ENCODE assay signal across 8 mouse cellular contexts in the genomic region with DNA sequence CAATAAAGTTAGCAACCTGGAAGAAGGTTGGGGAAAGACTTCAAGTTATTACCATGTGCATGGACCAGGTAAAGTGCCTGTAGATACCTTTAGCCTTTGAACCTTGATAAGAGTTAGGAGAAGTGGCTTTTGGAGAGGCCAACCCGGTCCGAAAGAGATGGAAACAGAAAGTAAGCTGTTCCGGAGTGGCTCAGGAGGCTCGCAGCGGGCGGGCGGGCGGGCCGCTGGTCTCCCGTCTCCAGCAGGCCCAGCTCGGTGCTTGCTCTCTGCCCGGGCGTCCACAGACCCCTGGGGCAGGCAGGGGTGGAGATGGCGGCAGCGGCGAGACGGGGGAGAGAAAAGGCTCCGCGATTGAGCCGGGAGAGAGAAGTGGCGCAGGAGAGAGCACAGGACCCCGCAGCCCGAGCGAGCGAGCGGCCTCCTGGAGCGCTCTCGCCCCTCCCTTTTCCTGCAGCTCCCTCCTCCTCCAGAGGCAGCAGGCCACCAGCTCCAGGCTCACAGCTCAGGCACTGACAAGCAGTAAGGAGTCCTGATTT. TPM values are rescaled to one million over a fixed set of nuclear protein-coding genes. Genes with fewer than 3 reads are reported as not detected.
A peak's percentile ranks its signal among the peaks of the same experiment; 100 is the strongest.
DNase-seq lines count a peak whose midpoint lies in the region; ATAC-seq and TF ChIP-seq lines count a peak whose summit lies in the region.

A gene (minus strand): TSS at position 441 of the 536 bp plus-strand sequence.

- no peaks in the 10 kb centered on the region for H3K9me3 ChIP-seq in embryonic facial prominence, embryonic 14.5 days (ENCODE audit: control insufficient read depth, low read length)
- no peaks in the 10 kb centered on the region for H3K9me3 ChIP-seq in kidney, embryonic 14.5 days (ENCODE audit: control insufficient read depth, low read length)
- no peaks in the 10 kb centered on the region for H3K9me3 ChIP-seq in limb, embryonic 14.5 days (ENCODE audit: control insufficient read depth, low read length)
- no peaks in the 10 kb centered on the region for H3K9me3 ChIP-seq in midbrain, embryonic 16.5 days (replicated peaks; ENCODE audit: control insufficient read depth, low read length, poor library complexity, severe bottlenecking)

- peak within 1 kb of the TSS; percentile 94 for H3K9ac ChIP-seq in embryonic facial prominence, embryonic 14.5 days (ENCODE audit: low read depth, low read length)
- H3K9ac ChIP-seq in kidney, embryonic 14.5 days (ENCODE audit: low read depth, low read length): peak within 1 kb of the TSS; percentile 92
- H3K9ac ChIP-seq in limb, embryonic 14.5 days (ENCODE audit: low read depth, low read length, severe bottlenecking): peak within 1 kb of the TSS; percentile 97
- peak within 1 kb of the TSS; percentile 82 for H3K9ac ChIP-seq in midbrain, embryonic 16.5 days (ENCODE audit: low read depth, low read length)

- no peaks in the 10 kb centered on the region for H3K27me3 ChIP-seq in embryonic facial prominence, embryonic 14.5 days (replicated peaks; ENCODE audit: control insufficient read depth, insufficient read depth, low read length)
- no peaks in the 10 kb centered on the region for H3K27me3 ChIP-seq in kidney, embryonic 14.5 days (ENCODE audit: control insufficient read depth, insufficient read depth, low read length)
- no peaks in the 10 kb centered on the region for H3K27me3 ChIP-seq in limb, embryonic 14.5 days (ENCODE audit: control insufficient read depth, insufficient read depth, low read length)
- no peaks in the 10 kb centered on the region; the same call in 1 of the 2 replicates for H3K27me3 ChIP-seq in midbrain, embryonic 16.5 days (ENCODE audit: control insufficient read depth, insufficient read depth, low read depth, low read length)

- peak; percentile 96 for ATAC-seq in embryonic facial prominence, embryonic 14.5 days (ENCODE audit: low read depth)
- peak; percentile 96 for ATAC-seq in kidney, embryonic 14.5 days (ENCODE audit: low FRiP score, low TSS enrichment)
- peak; percentile 92 for ATAC-seq in limb, embryonic 14.5 days (ENCODE audit: low FRiP score, low read depth)
- ATAC-seq in midbrain, embryonic 16.5 days: peak; percentile 96

- DNase-seq in A20 (ENCODE audit: low read depth, low spot score): peak; percentile 87
- peak; percentile 37 to 56 for DNase-seq in adrenal gland, postnatal 4 days (ENCODE audit: low spot score in 2 of 2)
- DNase-seq in embryonic facial prominence, embryonic 14.5 days (ENCODE audit: low spot score): peak; percentile 89
- DNase-seq in heart, adult 9 months (ENCODE audit: low spot score in 2 of 2): peak; percentile 84 to 85
- DNase-seq in limb, embryonic 14.5 days (ENCODE audit: low spot score): peak; percentile 82
- peak; percentile 31 to 44 for DNase-seq in spleen, postnatal 14 days (ENCODE audit: low spot score in 2 of 2)

- H3K4me1 ChIP-seq in embryonic facial prominence, embryonic 14.5 days (ENCODE audit: control insufficient read depth, insufficient read depth, low read length): peaks cover 15% of the 10 kb centered on the region; the same call in 1 of the 2 replicates
- H3K4me1 ChIP-seq in kidney, embryonic 14.5 days (ENCODE audit: control insufficient read depth, insufficient read depth, low read length): peaks cover 13% of the 10 kb centered on the region; the same call in 1 of the 2 replicates
- no peaks in the 10 kb centered on the region for H3K4me1 ChIP-seq in limb, embryonic 14.5 days (ENCODE audit: control insufficient read depth, insufficient read depth, low read length)
- H3K4me1 ChIP-seq in midbrain, embryonic 16.5 days (ENCODE audit: control insufficient read depth, insufficient read depth, low read length): no peaks in the 10 kb centered on the region; the same call in 1 of the 2 replicates

- H3K36me3 ChIP-seq in embryonic facial prominence, embryonic 14.5 days (ENCODE audit: control insufficient read depth, insufficient read depth, low read length): no peaks in the 10 kb centered on the region
- H3K36me3 ChIP-seq in kidney, embryonic 14.5 days (ENCODE audit: control insufficient read depth, insufficient read depth, low read length): no peaks in the 10 kb centered on the region
- no peaks in the 10 kb centered on the region for H3K36me3 ChIP-seq in limb, embryonic 14.5 days (ENCODE audit: control insufficient read depth, insufficient read depth, low read length)
- no peaks in the 10 kb centered on the region for H3K36me3 ChIP-seq in midbrain, embryonic 16.5 days (ENCODE audit: control insufficient read depth, insufficient read depth, low read length)

- TF ChIP-seq POLR2A in limb, embryonic 14.5 days (IDR thresholded peaks at IDR 0.05; ENCODE audit: borderline replicate concordance, extremely low read depth, insufficient read depth, insufficient read length): peak; percentile 83; the same call in 1 of the 2 replicates

- WGBS in embryonic facial prominence, embryonic 14.5 days: 1% methylated on average over 15 of the region's 28 CpGs
- WGBS in kidney, embryonic 14.5 days: under 1% methylated on average over 28 of the region's 28 CpGs
- WGBS in limb, embryonic 14.5 days: under 1% methylated on average over 28 of the region's 28 CpGs
- WGBS in midbrain, embryonic 16.5 days: 0% methylated on average over 18 of the region's 28 CpGs

- peak within 1 kb of the TSS; percentile 67 for H3K4me2 ChIP-seq in embryonic facial prominence, embryonic 14.5 days (ENCODE audit: low read depth, low read length)
- H3K4me2 ChIP-seq in kidney, embryonic 14.5 days (replicated peaks; ENCODE audit: low read depth, low read length): peak within 1 kb of the TSS; percentile 58
- peak within 1 kb of the TSS; percentile 62 for H3K4me2 ChIP-seq in limb, embryonic 14.5 days (replicated peaks; ENCODE audit: low read depth, low read length, severe bottlenecking)
- H3K4me2 ChIP-seq in midbrain, embryonic 16.5 days (ENCODE audit: low read length): peak within 1 kb of the TSS; percentile 79

- peak within 1 kb of the TSS; percentile 96 for H3K27ac ChIP-seq in embryonic facial prominence, embryonic 14.5 days (replicated peaks; ENCODE audit: low read depth, low read length)
- H3K27ac ChIP-seq in kidney, embryonic 14.5 days (ENCODE audit: low read depth, low read length): peak within 1 kb of the TSS; percentile 89
- H3K27ac ChIP-seq in limb, embryonic 14.5 days (replicated peaks; ENCODE audit: low read depth, low read length): peak within 1 kb of the TSS; percentile 95
- H3K27ac ChIP-seq in midbrain, embryonic 16.5 days (ENCODE audit: low read length): peak within 1 kb of the TSS; percentile 68

- H3K4me3 ChIP-seq in embryonic facial prominence, embryonic 14.5 days (ENCODE audit: low read depth, low read length): peak within 1 kb of the TSS; percentile 70
- H3K4me3 ChIP-seq in kidney, embryonic 14.5 days (ENCODE audit: low read length): peak within 1 kb of the TSS; percentile 71
- peak within 1 kb of the TSS; percentile 70 for H3K4me3 ChIP-seq in limb, embryonic 14.5 days (replicated peaks; ENCODE audit: low read length)
- H3K4me3 ChIP-seq in midbrain, embryonic 16.5 days (ENCODE audit: low read depth, low read length): peak within 1 kb of the TSS; percentile 59

RNA-seq across cellular contexts. Expression of the gene that starts here (rescaled TPM):
- total RNA-seq in adrenal gland, postnatal 4 days (2021): 10 to 100 TPM; 22.7 to 23.2 TPM
- 1.9 and 2.1 TPM in 2 replicates for polyA plus RNA-seq in embryonic facial prominence, embryonic 14.5 days (2014; fragmentation: Nextera tagmentation; extraction: Ambion mirVana)
- 1.6 and 1.8 TPM in 2 replicates for polyA plus RNA-seq in kidney, embryonic 14.5 days (2014; fragmentation: Nextera tagmentation; extraction: Ambion mirVana)
- polyA plus RNA-seq in limb, embryonic 14.5 days (2012; rRNA removed): 5.8 and 6.4 TPM in 2 replicates
- polyA plus RNA-seq in limb, embryonic 14.5 days (2014; fragmentation: Nextera tagmentation; extraction: Ambion mirVana): 2.2 and 2.5 TPM in 2 replicates
- 0.54 and 0.60 TPM in 2 replicates for polyA plus RNA-seq in midbrain, embryonic 16.5 days (2015; fragmentation: Nextera tagmentation; extraction: Ambion mirVana)

Comparison
In these comparisons a context has a peak if more than half of its experiments do, and no peak if none do; other contexts are left out.
1. Peak in every context shown above with its lines: DNase-seq, ATAC-seq, H3K4me3 ChIP-seq and H3K27ac ChIP-seq.
2. Peak in ATAC-seq, H3K4me3 ChIP-seq, H3K27ac ChIP-seq, H3K9ac ChIP-seq and H3K4me2 ChIP-seq in midbrain, embryonic 16.5 days; RNA of the gene not detected or under 1 TPM.
3. DNase-seq: peak in every context shown above with its lines; median percentile 89 in embryonic facial prominence, embryonic 14.5 days; 87 in A20; 84 in heart, adult 9 months; 82 in limb, embryonic 14.5 days; 46 in adrenal gland, postnatal 4 days; 38 in spleen, postnatal 14 days.